Mouse (Mus musculus) right cerebral cortex, postnatal 14 days (tissue): Measurements from ENCODE around the gene Wdr1.
"Not testable (repeated sequence)": the region's sequence is repeated elsewhere in the genome, so short reads cannot be mapped to it uniquely, and the experiment has no call there.

Experiments
- DNase-seq: peaks from one replicate; pipeline ENCODE4 v3.0.0; 2022

The Wdr1 gene

GRCm38 (mm10) chr5:38563121-38563520 lies at the start of gene Wdr1:
Gene Wdr1 (minus strand): TSS chr5:38563221.
- DNase-seq: no peak

- no peak for DNase-seq
Measured at GRCm38 (mm10) chr5:38611118-38611517, 48.1 kb upstream of the Wdr1 start.

GRCm38 (mm10) chr5:38608219-38608618 lies 45.2 kb upstream of the Wdr1 start:
- DNase-seq: not testable (repeated sequence)

GRCm38 (mm10) chr5:38598647-38599304 lies 35.8 kb upstream of the Wdr1 start:
- DNase-seq: no peak

DNA sequence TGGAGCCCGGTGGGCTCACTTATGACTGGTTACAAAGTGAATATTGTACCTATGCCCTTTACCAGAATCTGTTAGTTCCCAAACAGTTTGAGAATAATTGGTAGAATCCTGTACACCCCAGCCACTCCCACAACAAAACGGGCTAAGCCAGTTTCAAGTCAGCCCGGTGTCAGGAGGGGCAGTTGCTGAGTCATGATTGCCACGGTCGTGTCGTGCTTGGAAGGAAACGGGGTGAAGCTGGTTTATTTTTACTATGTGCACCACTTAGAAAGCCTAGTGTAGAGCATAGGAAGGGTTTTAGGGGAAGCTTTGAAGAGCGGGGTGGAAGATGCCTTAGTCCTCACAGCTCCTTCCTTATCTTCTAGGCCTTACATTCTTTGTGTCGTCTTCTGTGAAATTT lies 25.9 kb upstream of the Wdr1 start:
- DNase-seq: no peak

DNA sequence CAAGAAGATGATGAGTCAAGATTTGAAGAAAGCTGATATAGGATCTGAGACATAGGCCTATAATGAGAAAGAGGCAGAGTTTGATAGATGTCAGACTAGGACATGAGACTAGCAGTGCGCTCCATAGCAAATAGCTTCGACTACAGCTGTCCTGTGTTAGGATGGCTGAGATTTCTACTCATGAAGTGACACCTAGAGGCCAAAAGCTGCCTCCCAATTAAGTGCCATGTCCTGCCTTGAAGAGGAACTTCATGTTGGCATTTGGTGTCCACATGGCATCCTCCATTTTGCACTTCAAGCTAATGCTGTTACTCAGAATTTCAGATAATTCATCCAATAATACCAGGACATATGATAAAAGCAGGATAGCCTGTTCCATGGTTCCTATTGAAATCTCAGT lies 22.4 kb upstream of the Wdr1 start:
- no peak for DNase-seq

DNA sequence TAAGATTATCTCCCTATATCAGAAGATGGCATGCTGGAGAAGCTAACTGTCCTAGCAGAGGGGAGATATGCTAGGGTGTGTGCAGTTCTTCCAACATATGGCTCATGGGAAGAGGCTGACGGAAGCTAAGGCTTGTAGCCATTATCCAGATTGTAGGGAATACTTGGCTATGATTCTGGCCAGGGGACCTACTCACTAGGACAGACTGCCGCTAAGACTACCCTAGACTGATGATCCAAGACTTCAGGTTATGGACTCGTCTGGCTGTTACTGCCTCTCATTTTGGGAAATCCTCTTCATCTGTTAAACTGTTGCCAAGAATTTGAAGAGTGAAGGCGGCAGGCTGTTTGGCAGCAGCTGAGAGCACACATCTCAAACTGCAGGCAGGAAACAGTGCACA lies 20.0 kb upstream of the Wdr1 start:
- DNase-seq: no peak

GRCm38 (mm10) chr5:38580703-38581102 lies 17.7 kb upstream of the Wdr1 start:
- peak; percentile 49 for DNase-seq

DNA sequence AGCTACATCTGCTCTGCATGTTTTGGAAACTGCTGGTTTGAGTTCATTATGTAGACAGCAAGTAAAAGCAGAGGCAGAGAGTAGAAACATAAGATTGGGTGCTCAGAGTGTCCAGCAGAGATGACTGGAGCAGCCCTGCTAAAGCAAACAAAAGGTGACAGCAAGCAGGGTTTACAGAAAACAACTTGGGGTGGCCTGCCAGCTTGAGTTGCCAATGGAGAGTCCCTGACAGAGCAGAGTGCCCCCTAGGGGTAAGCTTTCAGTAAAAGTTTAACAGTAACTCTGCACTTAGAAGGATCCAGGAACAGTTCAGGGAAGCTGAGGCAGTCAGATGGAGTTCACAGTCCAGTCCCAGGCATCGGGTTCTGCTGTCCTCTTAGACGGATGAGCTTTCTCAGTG lies 7.9 kb upstream of the Wdr1 start:
- no peak for DNase-seq

GRCm38 (mm10) chr5:38568652-38569051 lies 5.6 kb upstream of the Wdr1 start:
- no peak for DNase-seq

DNA sequence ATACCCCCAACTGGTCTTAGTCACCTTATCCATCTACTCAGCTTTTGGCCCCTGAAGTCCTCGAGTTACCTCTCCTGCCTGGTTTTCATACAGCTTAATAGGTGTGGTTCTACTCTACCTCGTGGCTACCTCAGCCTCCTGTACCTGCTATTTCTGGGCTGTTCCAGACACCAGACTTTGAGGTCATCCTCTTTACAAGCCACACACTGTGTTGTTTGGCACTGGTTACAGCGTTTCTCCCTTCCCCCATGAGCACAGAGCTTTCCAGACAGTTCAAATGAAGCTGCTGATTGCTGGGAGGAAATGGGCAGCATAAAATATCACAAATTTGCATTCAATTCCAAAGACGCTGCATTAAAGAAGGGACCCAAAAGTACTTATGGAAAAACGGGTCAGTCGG lies 1.8 kb upstream of the Wdr1 start:
- no peak for DNase-seq

DNA sequence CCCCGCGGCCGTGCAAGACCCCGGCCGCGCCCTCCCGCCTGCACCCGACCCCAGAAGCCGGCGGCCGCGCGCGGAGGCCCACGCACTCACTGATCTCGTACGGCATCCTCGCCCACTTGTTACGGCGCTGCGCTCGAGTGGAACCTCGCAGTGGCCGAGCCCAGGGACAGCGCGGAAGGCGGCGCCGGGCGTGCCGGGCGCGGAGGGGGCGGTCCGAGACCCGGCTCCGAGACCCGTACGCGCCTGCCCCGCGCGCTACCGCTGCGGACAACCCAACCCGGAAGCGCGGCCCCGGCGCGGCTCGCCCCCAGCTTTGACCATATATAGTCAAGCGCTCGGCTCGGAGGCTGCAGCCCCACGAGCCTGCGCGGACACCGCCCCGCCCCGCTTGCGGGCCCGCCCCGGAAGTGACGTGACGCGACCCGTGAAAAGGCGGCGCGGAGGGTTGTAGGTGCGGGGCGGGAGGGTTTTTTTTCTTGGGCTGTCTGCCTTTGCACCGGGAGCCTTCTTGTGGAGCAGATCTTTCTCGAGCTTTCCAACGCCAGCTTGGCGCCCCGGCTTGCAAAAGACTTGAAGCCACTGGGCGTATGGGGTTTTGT lies 1.5 kb downstream of the Wdr1 start:
- DNase-seq: peak; percentile 97

GRCm38 (mm10) chr5:38560586-38561425 lies 2.2 kb downstream of the Wdr1 start:
- peak; percentile 38 for DNase-seq

- no peak for DNase-seq
Measured at GRCm38 (mm10) chr5:38558831-38559230, 4.2 kb downstream of the Wdr1 start.

GRCm38 (mm10) chr5:38557811-38558210 lies 5.2 kb downstream of the Wdr1 start:
- no peak for DNase-seq

GRCm38 (mm10) chr5:38556406-38556805 lies 6.6 kb downstream of the Wdr1 start:
- DNase-seq: no peak

- no peak for DNase-seq
Measured at GRCm38 (mm10) chr5:38553953-38554352, 9.1 kb downstream of the Wdr1 start.

- no peak for DNase-seq
Measured at GRCm38 (mm10) chr5:38553491-38553890, 9.5 kb downstream of the Wdr1 start.

DNA sequence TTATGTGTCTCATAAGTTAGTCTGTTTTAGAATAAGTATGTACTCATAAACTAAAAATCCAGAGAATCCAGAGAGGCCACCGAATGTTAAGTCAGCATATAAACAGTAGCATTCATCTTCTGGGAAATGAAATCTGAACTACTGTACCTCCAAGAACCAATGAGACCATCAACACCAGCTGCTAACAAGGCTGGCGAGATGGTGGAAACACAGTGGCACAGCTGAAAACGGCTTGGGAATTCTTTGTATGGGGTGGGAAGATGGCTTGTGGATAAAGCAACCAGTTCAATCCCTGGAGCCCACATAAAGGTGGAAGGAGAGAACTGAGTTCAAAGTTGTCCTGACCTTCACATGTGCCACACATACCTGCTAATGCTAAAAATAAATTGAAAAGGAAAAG lies 10.4 kb downstream of the Wdr1 start:
- DNase-seq: no peak

GRCm38 (mm10) chr5:38550221-38550768 lies 12.7 kb downstream of the Wdr1 start:
- no peak for DNase-seq

DNA sequence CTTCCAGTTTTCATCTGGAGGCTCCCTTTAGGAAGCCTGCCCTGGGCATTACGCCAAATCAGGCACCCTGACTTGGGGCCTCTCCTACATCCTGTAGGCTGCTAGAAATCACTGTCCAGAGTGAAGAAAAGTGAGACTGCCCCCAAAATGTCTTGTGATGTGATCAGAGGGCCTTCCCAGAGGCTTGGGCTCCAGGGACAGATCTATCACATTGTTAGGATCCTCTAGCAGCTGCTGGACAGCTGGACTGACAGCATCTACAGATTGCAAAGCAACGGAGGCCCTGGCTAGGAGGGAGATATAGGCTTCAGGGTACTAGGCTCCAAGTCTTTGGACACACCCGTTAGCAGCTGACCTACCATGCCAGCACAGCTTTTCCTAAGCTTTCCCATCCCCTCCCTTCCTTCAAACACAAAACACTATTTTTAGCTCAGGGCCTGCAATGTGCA lies 13.5 kb downstream of the Wdr1 start:
- DNase-seq: no peak

GRCm38 (mm10) chr5:38547375-38547774 lies 15.6 kb downstream of the Wdr1 start:
- DNase-seq: peak; percentile 68
